Mouse (Mus musculus): ENCODE results near the gene Gnaz. TPM values are rescaled to one million over a fixed set of nuclear protein-coding genes. Genes with fewer than 3 reads are reported as not detected.
"Not testable (repeated sequence)": the region's sequence is repeated elsewhere in the genome, so short reads cannot be mapped to it uniquely, and the experiment has no call there.

Gene Gnaz
- total RNA-seq, 2 experiments from 2014 or later = not detected

- ATAC-seq (replicated peaks; ENCODE audit: low FRiP score, low TSS enrichment, poor library complexity, severe bottlenecking) = no peak
Observed at GRCm38 (mm10) chr10:75020271-75020670, 53.3 kb downstream of the Gnaz start.

GRCm38 (mm10) chr10:75021138-75021537, 54.2 kb downstream of the Gnaz start:
- peak; percentile 89 for ATAC-seq (replicated peaks; ENCODE audit: low FRiP score, low TSS enrichment, poor library complexity, severe bottlenecking)

GRCm38 (mm10) chr10:75026491-75026890, 59.5 kb downstream of the Gnaz start:
- ATAC-seq (replicated peaks; ENCODE audit: low FRiP score, low TSS enrichment, poor library complexity, severe bottlenecking) = no peak

GRCm38 (mm10) chr10:75028743-75029142, 61.8 kb downstream of the Gnaz start:
- ATAC-seq (replicated peaks; ENCODE audit: low FRiP score, low TSS enrichment, poor library complexity, severe bottlenecking) = peak; percentile 53; the same call in 1 of the 2 replicates

- no peak for ATAC-seq (replicated peaks; ENCODE audit: low FRiP score, low TSS enrichment, poor library complexity, severe bottlenecking)
Observed at GRCm38 (mm10) chr10:75029677-75030076, 62.7 kb downstream of the Gnaz start.

GRCm38 (mm10) chr10:75030234-75030633, 63.3 kb downstream of the Gnaz start:
- no peak for ATAC-seq (replicated peaks; ENCODE audit: low FRiP score, low TSS enrichment, poor library complexity, severe bottlenecking)

GRCm38 (mm10) chr10:75031345-75032114, 64.6 kb downstream of the Gnaz start:
- ATAC-seq (replicated peaks; ENCODE audit: low FRiP score, low TSS enrichment, poor library complexity, severe bottlenecking) = no peak

- 0 out of 2 replicates have a peak, but pooled peaks have one; percentile 24 for ATAC-seq (replicated peaks; ENCODE audit: low FRiP score, low TSS enrichment, poor library complexity, severe bottlenecking)
Observed at GRCm38 (mm10) chr10:75032395-75032794, 65.4 kb downstream of the Gnaz start, which contains the start of gene Rsph14. Gene Rsph14 (minus strand): TSS chr10:75032586.

GRCm38 (mm10) chr10:75036883-75037379, 70.0 kb downstream of the Gnaz start, which contains the start of gene Rab36:
Gene Rab36 (plus strand): TSS chr10:75037058.
- ATAC-seq (replicated peaks; ENCODE audit: low FRiP score, low TSS enrichment, poor library complexity, severe bottlenecking) = peak; percentile 94

GRCm38 (mm10) chr10:75042060-75042459, 75.1 kb downstream of the Gnaz start:
- not testable (repeated sequence) for ATAC-seq (replicated peaks; ENCODE audit: low FRiP score, low TSS enrichment, poor library complexity, severe bottlenecking)

- ATAC-seq (replicated peaks; ENCODE audit: low FRiP score, low TSS enrichment, poor library complexity, severe bottlenecking) = peak; percentile 60
Observed at GRCm38 (mm10) chr10:75044459-75044858, 77.5 kb downstream of the Gnaz start.

GRCm38 (mm10) chr10:75045831-75046230, 78.9 kb downstream of the Gnaz start:
- ATAC-seq (replicated peaks; ENCODE audit: low FRiP score, low TSS enrichment, poor library complexity, severe bottlenecking) = no peak

GRCm38 (mm10) chr10:75048711-75049110, 81.7 kb downstream of the Gnaz start:
- ATAC-seq (replicated peaks; ENCODE audit: low FRiP score, low TSS enrichment, poor library complexity, severe bottlenecking) = no peak

- no peak for ATAC-seq (replicated peaks; ENCODE audit: low FRiP score, low TSS enrichment, poor library complexity, severe bottlenecking)
Observed at GRCm38 (mm10) chr10:75051364-75052074, 84.5 kb downstream of the Gnaz start.

- ATAC-seq (replicated peaks; ENCODE audit: low FRiP score, low TSS enrichment, poor library complexity, severe bottlenecking) = no peak
Observed at GRCm38 (mm10) chr10:75052902-75053301, 85.9 kb downstream of the Gnaz start.

GRCm38 (mm10) chr10:75053655-75054054, 86.7 kb downstream of the Gnaz start:
- ATAC-seq (replicated peaks; ENCODE audit: low FRiP score, low TSS enrichment, poor library complexity, severe bottlenecking) = no peak

GRCm38 (mm10) chr10:75054125-75054524, 87.1 kb downstream of the Gnaz start:
- peak; percentile 71 for ATAC-seq (replicated peaks; ENCODE audit: low FRiP score, low TSS enrichment, poor library complexity, severe bottlenecking)

- no peak for ATAC-seq (replicated peaks; ENCODE audit: low FRiP score, low TSS enrichment, poor library complexity, severe bottlenecking)
Observed at GRCm38 (mm10) chr10:75055672-75056071, 88.7 kb downstream of the Gnaz start.

GRCm38 (mm10) chr10:75056255-75056654, 89.3 kb downstream of the Gnaz start:
- ATAC-seq (replicated peaks; ENCODE audit: low FRiP score, low TSS enrichment, poor library complexity, severe bottlenecking) = peak; percentile 40

GRCm38 (mm10) chr10:75058336-75058735, 91.4 kb downstream of the Gnaz start:
- no peak for ATAC-seq (replicated peaks; ENCODE audit: low FRiP score, low TSS enrichment, poor library complexity, severe bottlenecking)

All from megakaryocyte-erythroid progenitor cell, adult 5-6 weeks (primary cell).